Mouse (Mus musculus): ENCODE data around the gene Polr2l. TPM values are rescaled to one million over a fixed set of nuclear protein-coding genes. Genes with fewer than 3 reads are reported as not detected.

The Polr2l gene
- polyA plus RNA-seq, 2 experiments: 32.1 to 61.0 TPM

- WGBS: 94% methylated on average over 10 of the region's 10 CpGs
- ATAC-seq (ENCODE audit: low FRiP score, low read depth) (no peak), DNase-seq (ENCODE audit: low spot score) (no peak)
- TF ChIP-seq POLR2A (IDR thresholded peaks at IDR 0.05; ENCODE audit: borderline replicate concordance, extremely low read depth, insufficient read depth, insufficient read length): no peak
- Histone ChIP-seq H3K4me1 (ENCODE audit: control insufficient read depth, insufficient read depth, low read length) (peaks cover 35% of the 10 kb centered on the region), H3K9me3 (ENCODE audit: control insufficient read depth, low read length) (no peaks in the 10 kb centered on the region), H3K27ac (replicated peaks; ENCODE audit: low read depth, low read length) (no peak overlapping the region), H3K27me3 (ENCODE audit: control insufficient read depth, insufficient read depth, low read length) (no peaks in the 10 kb centered on the region), H3K9ac (ENCODE audit: low read depth, low read length, severe bottlenecking) (no peak overlapping the region), H3K4me3 (replicated peaks; ENCODE audit: low read length) (no peak overlapping the region), H3K36me3 (ENCODE audit: control insufficient read depth, insufficient read depth, low read length) (peaks cover 23% of the 10 kb centered on the region), H3K4me2 (replicated peaks; ENCODE audit: low read depth, low read length, severe bottlenecking) (no peak overlapping the region)
Measured at GRCm38 (mm10) chr7:141439140-141439679, 35.7 kb downstream of the Polr2l start.

GRCm38 (mm10) chr7:141438201-141438968 is 36.5 kb downstream of the Polr2l start:
- DNase-seq (ENCODE audit: low spot score) (no peak), ATAC-seq (ENCODE audit: low FRiP score, low read depth) (no peak)
- no peak for TF ChIP-seq POLR2A (IDR thresholded peaks at IDR 0.05; ENCODE audit: borderline replicate concordance, extremely low read depth, insufficient read depth, insufficient read length)
- H3K27me3 ChIP-seq (ENCODE audit: control insufficient read depth, insufficient read depth, low read length): no peaks in the 10 kb centered on the region
- no peak overlapping the region for H3K4me2 ChIP-seq (replicated peaks; ENCODE audit: low read depth, low read length, severe bottlenecking)
- no peak overlapping the region for H3K27ac ChIP-seq (replicated peaks; ENCODE audit: low read depth, low read length)
- no peaks in the 10 kb centered on the region for H3K9me3 ChIP-seq (ENCODE audit: control insufficient read depth, low read length)
- 86% methylated on average over 12 of the region's 12 CpGs for WGBS
- no peak overlapping the region for H3K4me3 ChIP-seq (replicated peaks; ENCODE audit: low read length)
- peaks cover 28% of the 10 kb centered on the region for H3K36me3 ChIP-seq (ENCODE audit: control insufficient read depth, insufficient read depth, low read length)
- no peak overlapping the region for H3K9ac ChIP-seq (ENCODE audit: low read depth, low read length, severe bottlenecking)
- peaks cover 37% of the 10 kb centered on the region for H3K4me1 ChIP-seq (ENCODE audit: control insufficient read depth, insufficient read depth, low read length)

GRCm38 (mm10) chr7:141437178-141438120 is 37.5 kb downstream of the Polr2l start, which contains the start of gene Slc25a22:
Slc25a22 (minus strand) TSS chr7:141437892.
- TF ChIP-seq POLR2A (IDR thresholded peaks at IDR 0.05; ENCODE audit: borderline replicate concordance, extremely low read depth, insufficient read depth, insufficient read length): peak; percentile 79; the same call in 1 of the 2 replicates
- H3K9ac ChIP-seq (ENCODE audit: low read depth, low read length, severe bottlenecking): peak within 1 kb of the TSS; percentile 71
- H3K4me2 ChIP-seq (replicated peaks; ENCODE audit: low read depth, low read length, severe bottlenecking): peak within 1 kb of the TSS; percentile 91
- H3K4me1 ChIP-seq (ENCODE audit: control insufficient read depth, insufficient read depth, low read length): peaks cover 28% of the 10 kb centered on the region
- H3K4me3 ChIP-seq (replicated peaks; ENCODE audit: low read length): peak within 1 kb of the TSS; percentile 63
- H3K27ac ChIP-seq (replicated peaks; ENCODE audit: low read depth, low read length): 0 out of 2 replicates have a peak within 1 kb of the TSS, but pooled peaks have one; percentile 26
- peak; percentile 91 for ATAC-seq (ENCODE audit: low FRiP score, low read depth)
- peak; percentile 78 for DNase-seq (ENCODE audit: low spot score)
- no peaks in the 10 kb centered on the region for H3K9me3 ChIP-seq (ENCODE audit: control insufficient read depth, low read length)
- WGBS: 5% methylated on average over 51 of the region's 53 CpGs
- peaks cover 38% of the 10 kb centered on the region for H3K36me3 ChIP-seq (ENCODE audit: control insufficient read depth, insufficient read depth, low read length)
- no peaks in the 10 kb centered on the region for H3K27me3 ChIP-seq (ENCODE audit: control insufficient read depth, insufficient read depth, low read length)

GRCm38 (mm10) chr7:141436523-141436892 is 38.4 kb downstream of the Polr2l start:
- Histone ChIP-seq H3K27ac (replicated peaks; ENCODE audit: low read depth, low read length) (no peak overlapping the region), H3K4me1 (ENCODE audit: control insufficient read depth, insufficient read depth, low read length) (peaks cover 26% of the 10 kb centered on the region), H3K36me3 (ENCODE audit: control insufficient read depth, insufficient read depth, low read length) (peaks cover 40% of the 10 kb centered on the region), H3K4me2 (replicated peaks; ENCODE audit: low read depth, low read length, severe bottlenecking) (peak overlapping the region; percentile 91), H3K27me3 (ENCODE audit: control insufficient read depth, insufficient read depth, low read length) (no peaks in the 10 kb centered on the region), H3K4me3 (replicated peaks; ENCODE audit: low read length) (peak overlapping the region; percentile 63), H3K9me3 (ENCODE audit: control insufficient read depth, low read length) (no peaks in the 10 kb centered on the region), H3K9ac (ENCODE audit: low read depth, low read length, severe bottlenecking) (peak overlapping the region; percentile 71; the same call in 1 of the 2 replicates)
- WGBS: 71% methylated on average over 2 of the region's 2 CpGs
- no peak for TF ChIP-seq POLR2A (IDR thresholded peaks at IDR 0.05; ENCODE audit: borderline replicate concordance, extremely low read depth, insufficient read depth, insufficient read length)
- DNase-seq (ENCODE audit: low spot score) (no peak), ATAC-seq (ENCODE audit: low FRiP score, low read depth) (no peak)
